Mouse (Mus musculus) splenic B cell, adult 2 months (primary cell): ENCODE results near the gene Ppp6r1.
"Not testable (repeated sequence)": the region's sequence is repeated elsewhere in the genome, so short reads cannot be mapped to it uniquely, and the experiment has no call there.

Experiments
- DNase-seq: peaks from one replicate; pipeline ENCODE4 v3.0.0-alpha.2; 2011; ENCODE audit warnings: low read depth, low spot score
- H3K27me3 ChIP-seq: 2 replicates; pipeline ENCODE4 v1.6.1; 2012; ENCODE audit warnings: mild to moderate bottlenecking, low read length, moderate library complexity, mixed read lengths; ENCODE audit not compliant: control insufficient read depth, poor library complexity, insufficient read depth, severe bottlenecking
- H3K36me3 ChIP-seq: 2 replicates; pipeline ENCODE4 v1.6.1; 2012; ENCODE audit warnings: mild to moderate bottlenecking, low read length, moderate library complexity, mixed read lengths; ENCODE audit not compliant: control insufficient read depth, poor library complexity, insufficient read depth, severe bottlenecking

The Ppp6r1 gene

DNA sequence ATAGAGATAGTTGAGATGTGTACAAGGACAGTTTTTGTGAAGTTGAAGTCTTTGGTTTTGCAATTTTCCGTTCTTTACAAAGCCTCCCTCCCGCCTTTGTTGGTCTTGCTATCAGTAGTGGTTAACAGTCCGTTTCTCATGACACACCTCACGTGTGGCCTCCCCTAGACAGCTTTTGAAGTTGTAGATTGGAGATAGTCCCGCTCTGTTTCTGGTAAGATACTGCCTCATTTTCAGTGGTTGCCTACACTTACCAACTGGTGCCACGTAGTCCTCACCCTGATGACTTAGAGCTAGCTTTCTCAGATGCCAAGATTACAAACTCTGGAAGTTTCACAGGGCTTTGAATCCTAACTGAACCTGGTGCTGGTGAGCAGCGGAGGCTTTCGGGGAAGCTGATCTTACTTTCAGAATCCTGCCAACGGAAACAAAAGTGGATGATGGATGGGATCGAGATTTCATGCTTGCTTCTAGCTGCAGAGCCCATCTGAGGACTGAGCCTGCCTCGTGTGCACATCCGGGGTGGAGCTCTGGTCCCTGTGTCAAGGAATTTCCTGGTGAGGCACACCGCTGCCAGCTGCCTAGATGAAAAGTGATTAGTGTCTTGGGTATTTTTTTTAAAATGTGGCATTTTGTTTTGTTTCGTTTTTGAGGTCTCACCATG lies 44.9 kb downstream of the Ppp6r1 start:
- Histone ChIP-seq H3K36me3 (no peaks in the 10 kb centered on the region), H3K27me3 (no peaks in the 10 kb centered on the region)
- no peak for DNase-seq

DNA sequence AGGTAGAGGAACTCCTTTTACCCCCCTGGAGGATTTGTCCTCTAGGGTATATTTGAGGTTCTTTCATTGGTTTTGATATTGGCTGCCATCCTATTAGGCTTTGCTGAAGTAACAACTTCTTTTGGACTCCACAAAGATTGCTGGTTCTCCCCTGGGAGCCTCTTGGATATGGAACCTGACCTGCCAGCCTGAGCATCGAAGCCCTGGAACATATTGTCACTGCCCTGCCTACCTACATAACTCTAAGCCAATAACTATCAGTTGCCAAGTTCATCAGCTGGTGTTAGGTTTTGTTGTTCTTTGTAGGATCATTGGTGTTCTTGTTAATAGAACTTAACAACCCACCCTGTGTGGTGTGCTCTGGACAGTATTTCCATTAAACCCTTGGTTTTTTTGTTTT lies 45.9 kb downstream of the Ppp6r1 start:
- Histone ChIP-seq H3K36me3 (no peaks in the 10 kb centered on the region), H3K27me3 (no peaks in the 10 kb centered on the region)
- no peak for DNase-seq

DNA sequence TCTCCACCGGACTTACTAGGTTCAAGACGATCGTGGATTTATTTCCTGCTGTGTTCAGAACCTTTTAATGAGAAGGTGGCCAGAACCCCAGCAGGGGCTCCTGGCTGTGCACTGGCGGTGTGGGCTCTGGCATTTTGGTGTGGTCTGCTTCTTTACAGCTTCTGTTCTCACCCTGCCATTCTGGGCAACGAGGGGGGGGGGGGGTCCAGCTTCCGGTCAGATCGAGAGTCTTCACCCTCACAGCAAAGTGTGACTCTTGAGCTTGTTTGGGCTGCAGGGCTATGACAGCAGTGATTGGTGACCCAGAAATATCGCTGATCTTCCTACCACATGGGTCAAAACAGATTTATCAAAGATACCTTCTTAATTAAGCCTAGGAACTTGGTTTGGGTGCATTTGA lies 46.4 kb downstream of the Ppp6r1 start:
- Histone ChIP-seq H3K27me3 (no peaks in the 10 kb centered on the region), H3K36me3 (no peaks in the 10 kb centered on the region)
- DNase-seq: no peak

DNA sequence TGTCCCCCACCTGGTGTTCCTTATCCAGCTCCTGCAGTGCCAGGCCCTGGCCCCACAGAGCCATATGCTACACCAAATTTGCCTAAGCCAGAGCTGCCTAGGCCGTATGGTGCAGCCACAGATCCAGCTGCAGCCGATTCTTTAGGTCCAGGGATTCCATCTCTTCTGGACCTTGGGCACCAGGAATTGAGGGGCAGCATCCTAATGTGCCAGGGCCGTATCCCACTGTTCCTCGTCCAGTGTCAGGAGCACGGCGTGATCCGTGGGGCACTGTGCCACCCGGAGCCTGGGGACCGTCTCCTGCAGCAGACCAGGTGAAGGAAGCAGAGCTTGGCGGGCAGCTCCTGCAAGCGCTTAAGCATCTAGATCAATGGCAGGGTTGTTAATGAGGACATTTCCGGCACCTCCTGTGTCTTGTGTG lies 46.9 kb downstream of the Ppp6r1 start:
- Histone ChIP-seq H3K36me3 (no peaks in the 10 kb centered on the region), H3K27me3 (no peaks in the 10 kb centered on the region)
- no peak for DNase-seq

DNA sequence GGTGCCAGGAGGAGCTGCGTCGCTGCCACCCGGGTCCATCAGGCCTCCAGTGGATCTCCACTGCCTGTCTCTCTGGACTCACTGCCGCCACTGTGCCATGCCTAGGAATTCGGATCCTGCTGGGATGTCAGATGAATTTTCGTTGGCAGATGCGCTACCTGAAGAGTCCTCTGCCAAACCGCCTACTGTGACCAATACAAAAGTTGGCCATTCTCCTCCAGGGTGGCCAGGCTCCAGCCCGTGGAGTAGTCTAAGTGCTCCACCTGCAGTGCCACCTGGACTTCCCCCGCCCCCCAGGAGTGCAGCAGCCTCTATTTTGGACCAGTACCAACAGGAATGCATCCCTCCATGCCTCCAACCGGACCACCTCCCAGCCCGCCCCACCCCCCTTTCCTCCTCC lies 47.3 kb downstream of the Ppp6r1 start:
- DNase-seq: no peak
- Histone ChIP-seq H3K36me3 (no peaks in the 10 kb centered on the region), H3K27me3 (no peaks in the 10 kb centered on the region)

DNA sequence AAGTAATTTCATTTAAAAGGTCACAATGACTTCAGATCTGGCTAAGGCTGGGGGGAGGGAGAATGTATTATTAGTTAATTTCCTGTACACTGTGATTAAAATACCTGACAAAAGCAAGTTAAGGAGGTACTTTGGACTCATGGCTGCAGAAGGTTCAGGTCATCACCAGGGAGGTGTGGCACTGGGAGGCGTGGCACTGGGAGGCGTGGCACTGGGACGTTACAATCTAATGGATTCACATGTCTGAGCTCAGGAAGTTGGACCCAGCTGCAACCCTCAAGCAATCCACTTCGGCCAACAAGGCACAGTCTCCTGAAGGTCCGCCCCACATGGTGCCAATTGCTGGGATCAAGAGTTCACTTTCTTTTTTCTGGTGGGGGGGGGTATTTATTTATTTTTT lies 50.8 kb downstream of the Ppp6r1 start:
- Histone ChIP-seq H3K27me3 (no peaks in the 10 kb centered on the region), H3K36me3 (no peaks in the 10 kb centered on the region)

DNA sequence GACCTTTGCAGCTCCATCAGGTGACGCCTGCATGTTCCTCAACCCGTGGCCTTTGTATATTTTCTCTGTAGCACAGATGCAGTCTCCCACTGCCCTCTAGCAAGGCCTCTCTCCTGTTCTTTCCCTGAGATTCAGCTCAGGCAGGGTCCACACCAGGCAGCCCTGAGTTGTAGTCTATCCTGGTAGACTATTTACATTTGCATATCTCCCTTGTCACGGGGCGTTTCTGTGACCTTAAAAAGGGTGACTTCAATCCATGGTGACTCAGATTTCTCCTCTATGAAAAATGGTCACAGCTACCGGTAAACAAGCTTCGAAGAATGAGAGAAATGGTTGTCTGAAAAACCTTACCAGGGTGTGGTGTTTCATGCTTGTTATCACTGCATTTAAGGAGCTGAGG lies 54.9 kb downstream of the Ppp6r1 start, which contains the start of gene Ptprh:
Gene Ptprh, minus strand, starts transcription at position 169 of the 400 bp plus-strand sequence.
- H3K36me3 ChIP-seq: no peaks in the 10 kb centered on the region
- no peak for DNase-seq
- no peaks in the 10 kb centered on the region; the same call in 1 of the 2 replicates for H3K27me3 ChIP-seq

More for the DNA sequence above, 50.8 kb downstream of the Ppp6r1 start:
- DNase-seq: no peak

DNA sequence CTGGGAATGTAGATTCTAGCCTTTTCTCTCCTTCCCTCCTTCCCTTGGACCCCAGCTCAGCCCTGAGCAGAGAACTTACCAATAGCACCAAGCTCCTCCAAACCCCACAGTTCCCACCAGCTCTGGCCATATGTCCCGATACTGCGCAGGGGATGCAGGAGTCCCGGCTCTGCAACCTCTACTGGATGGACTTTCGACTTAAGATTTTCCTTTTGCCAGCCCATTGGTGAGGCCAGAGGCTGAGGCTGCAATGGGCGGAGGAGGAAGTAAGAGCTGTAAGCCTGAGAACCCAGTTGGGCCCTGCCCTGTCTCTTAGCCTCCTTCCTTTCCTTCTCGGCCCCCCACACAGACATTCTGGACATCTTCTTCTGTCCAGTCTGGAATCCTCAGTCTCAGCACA lies 55.9 kb downstream of the Ppp6r1 start:
- H3K27me3 ChIP-seq: no peaks in the 10 kb centered on the region; the same call in 1 of the 2 replicates
- DNase-seq: no peak
- no peaks in the 10 kb centered on the region for H3K36me3 ChIP-seq

DNA sequence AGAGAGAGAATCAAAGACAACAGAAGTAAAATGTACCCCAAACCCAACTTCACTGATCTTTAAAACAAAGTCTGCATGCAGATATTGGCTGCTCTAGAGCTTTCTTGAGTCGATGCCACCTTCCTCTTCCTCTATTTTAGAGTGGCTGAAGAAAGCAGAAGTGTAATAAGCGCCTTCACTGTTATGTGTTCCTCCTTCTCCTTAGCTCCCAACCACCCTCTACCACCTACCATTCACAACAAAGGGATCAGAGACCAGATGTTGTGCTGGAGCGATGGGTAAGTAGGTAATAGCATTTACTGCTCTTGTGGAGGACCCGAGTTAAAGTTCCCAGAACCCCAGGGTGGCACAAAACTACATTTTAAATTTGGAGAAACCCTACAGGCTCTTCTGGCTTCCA lies 61.8 kb downstream of the Ppp6r1 start:
- DNase-seq, H3K36me3 ChIP-seq, H3K27me3 ChIP-seq: not testable (repeated sequence)
